Mouse (Mus musculus) frontal cortex, adult 2 months (tissue): Measurements from ENCODE around the gene Efhd2. TPM values are rescaled to one million over a fixed set of nuclear protein-coding genes. Genes with fewer than 3 reads are reported as not detected.

Experiments used
- DNase-seq, 2 experiments: peaks; one replicate each; pipeline ENCODE4 v3.0.0; 2022; ENCODE audit warnings: low spot score in 1 of 2; ENCODE audit errors: extremely low spot score in 1 of 2
- polyA plus RNA-seq: library from polyadenylated mRNA; depleted of rRNA; stranded (reverse); fragments of >200 nt; gene quantifications from 2 replicates; pipeline ENCODE4 v1.2.3, GENCODE M21; 2012

Gene Efhd2
- polyA plus RNA-seq, 1 experiment, result 244 TPM

DNA sequence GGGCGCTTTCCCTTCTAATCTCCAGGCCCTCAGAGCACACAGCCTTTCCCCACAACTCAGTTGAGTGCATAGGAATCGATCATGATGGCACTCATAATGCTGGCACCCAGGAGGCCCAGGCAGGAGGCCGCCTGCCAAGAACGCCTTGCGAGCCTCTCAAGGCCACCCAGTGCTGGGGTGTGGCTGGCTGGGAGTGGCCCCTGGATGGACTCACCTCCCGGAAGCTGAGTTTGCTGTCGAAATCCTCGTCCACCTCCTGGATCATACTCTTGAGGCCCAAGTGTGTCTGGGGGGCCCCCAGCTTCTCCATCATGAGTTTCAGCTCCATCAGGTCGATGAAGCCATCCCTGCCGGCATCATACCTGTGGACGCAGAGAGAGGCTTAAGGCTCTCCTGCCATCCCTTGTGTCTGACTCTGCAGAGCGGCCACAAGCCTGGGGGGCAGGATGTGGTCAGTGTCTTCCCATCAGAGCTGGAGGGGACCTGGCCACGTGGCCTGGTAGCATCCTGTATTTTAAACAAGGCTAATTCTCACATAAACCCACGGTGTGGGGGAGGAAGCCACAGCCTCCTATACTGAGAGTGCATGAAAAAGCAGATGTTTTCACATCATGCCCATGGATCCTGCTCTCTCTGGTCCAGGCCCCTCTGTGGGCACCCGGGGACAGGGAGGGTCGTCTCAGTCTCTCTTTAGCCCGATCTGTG lies 13.0 kb downstream of the Efhd2 start:
- no peak for DNase-seq

DNA sequence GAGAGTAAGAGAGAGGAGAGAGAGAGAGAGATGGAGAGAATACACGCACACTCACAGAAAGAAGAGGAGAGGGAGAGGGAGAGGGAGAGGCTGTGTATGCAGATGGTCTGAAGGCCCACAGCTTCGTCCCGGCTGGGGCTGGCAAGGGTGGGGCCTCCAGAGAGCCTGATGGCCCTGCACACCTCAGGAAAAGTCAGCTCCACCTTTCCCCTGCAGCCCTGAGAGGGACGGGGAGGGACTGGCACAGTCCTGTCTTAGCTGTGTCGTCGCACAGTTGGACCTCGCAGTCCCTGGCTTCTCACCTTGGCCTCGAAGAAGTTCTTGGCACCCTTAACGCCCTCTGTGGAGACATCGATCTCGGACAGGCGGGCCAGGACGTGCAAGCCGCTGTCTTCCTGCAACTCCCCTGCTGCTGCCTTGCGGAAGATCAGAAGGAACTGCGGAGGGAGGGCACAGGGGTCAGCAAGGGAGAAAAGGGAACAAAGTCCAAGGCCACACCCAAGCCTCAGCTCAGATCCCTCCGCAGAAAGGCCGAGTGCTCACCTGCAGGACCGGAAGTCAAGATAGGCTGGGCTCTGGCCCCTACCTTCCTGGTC lies 14.4 kb downstream of the Efhd2 start:
- no peak for DNase-seq

DNA sequence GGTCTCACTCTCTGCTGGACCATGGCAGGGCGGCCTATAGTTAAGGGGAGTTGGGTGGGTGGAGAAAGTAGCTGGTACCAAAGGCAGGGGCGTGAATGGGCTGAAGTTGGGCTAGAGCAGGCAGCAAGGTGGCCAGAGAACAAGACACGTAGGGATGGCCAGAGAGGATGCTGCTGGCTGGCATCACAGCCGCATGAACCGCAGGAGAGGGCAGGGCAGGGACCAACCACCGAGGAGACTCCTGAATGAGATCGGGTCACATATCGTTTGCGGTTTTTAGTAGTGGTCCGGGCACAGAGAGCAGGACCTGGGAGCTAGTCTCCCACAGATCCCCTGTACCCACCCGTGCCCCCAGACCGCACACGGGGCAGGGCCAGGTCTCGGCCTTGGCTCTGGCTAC lies 15.4 kb downstream of the Efhd2 start:
- no peak for DNase-seq

DNA sequence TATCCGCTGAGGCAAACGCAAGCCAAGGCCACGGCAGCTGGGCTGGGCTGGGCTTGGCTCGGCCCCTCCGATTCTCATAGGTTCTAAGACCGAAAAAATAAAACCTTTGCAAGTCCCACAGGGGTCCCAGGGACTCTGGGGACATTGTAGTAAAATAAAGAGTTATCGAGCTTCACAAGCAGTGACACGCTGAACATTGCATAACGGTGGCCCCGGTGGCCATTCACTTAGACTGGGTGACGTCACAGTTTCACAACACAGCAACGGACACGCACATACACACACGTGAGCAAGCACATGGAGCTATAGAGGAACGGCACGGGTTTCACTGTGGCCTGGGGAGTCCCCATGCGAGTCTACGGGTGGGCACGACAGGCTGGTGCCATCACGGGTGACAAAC lies 16.2 kb downstream of the Efhd2 start:
- DNase-seq, result no peak

DNA sequence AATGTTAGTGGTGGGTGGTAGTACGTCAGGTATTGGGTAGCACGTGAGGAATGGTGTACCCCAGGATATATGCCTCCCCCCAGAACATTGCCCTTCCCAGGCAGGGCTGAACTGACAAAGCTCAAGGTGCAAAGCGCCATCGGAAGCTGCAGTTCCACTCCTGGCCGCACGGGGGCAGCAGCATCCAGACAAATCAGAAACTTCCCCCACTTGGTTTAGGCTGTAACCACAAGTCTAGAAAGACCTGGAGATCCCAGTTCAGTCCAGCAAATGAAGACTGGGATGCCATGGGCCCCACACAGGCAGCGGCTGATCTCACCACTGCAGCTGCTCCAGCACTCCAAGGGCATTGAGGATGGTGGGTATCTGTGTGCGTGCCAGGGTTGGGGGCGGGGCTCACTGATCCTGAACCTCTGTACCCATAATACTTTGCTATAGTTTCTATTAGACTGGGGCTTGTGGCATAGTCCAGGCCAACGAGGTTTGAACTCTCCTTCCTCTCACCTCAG lies 17.2 kb downstream of the Efhd2 start:
- DNase-seq, result peak; percentile 79 to 94

DNA sequence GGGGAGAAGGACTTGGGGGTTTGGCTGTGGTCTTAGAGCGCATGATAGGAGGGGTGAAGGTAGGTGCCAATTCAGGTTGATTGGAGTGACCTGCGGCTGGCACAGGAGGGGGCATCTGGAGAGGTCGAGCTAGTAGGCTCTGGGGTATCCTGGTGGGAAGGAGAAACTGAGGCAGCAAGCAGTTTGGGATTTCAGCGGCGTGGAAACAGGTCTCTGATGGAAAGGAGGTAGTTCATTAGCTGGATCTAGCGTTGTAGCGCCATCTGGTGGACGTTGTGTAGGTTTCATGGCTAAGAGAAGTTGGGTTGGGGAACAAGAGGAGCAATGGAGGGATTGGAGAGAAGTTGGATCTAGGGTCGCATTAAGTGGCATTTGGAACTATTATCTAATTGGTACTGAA lies 21.3 kb downstream of the Efhd2 start:
- DNase-seq, result peak in 1 of 2 experiments; percentile 79

DNA sequence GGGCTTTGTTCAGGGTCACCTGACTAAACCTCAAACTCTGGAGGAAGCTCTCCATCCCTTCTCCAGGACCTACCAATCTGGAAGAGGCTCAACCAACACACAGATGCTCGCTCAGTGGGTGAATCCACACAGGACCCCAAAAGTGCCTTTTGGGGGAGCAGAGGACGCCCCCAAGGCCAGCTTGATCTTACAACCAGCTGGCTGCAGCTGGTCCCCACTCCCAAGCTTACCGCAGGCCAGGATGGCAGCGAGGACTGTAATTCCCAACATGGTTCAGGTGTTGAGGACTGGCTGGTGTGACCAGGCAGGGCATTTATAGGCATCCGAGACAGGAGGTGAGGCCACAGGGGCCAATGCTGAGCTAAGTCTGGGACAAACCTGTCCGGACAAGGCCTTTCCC lies 28.7 kb downstream of the Efhd2 start, which contains the start of gene Ctrc:
Ctrc (minus strand) TSS at position 361 of the 400 bp plus-strand sequence.
- no peak for DNase-seq

DNA sequence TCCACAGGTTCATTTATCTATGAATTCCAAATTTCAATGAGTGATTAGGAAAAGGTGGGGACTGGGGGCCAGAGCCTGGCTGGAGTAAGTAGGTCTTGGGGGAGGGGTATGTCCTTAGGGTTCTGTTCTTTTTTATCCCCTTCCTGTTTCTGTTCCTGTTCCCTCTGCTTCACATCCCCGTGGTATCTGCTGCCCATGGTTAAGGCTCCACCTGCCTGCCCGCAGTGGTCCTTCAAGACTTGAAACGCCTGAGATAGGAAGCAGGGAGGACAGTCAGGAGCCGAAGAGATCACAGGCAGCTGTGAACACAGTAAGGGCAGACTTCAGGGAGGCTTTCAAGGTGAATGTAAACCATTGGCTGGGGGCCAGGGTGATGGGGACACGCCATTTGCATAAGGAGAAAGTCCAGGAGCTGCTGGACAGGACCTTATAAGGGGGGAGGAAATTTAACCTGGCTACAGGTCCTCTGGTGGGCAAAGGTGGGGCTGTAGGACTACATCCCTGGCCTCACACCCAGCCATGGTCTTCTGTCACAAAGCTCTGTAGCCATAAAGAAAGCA lies 40.1 kb downstream of the Efhd2 start:
- DNase-seq, result no peak

DNA sequence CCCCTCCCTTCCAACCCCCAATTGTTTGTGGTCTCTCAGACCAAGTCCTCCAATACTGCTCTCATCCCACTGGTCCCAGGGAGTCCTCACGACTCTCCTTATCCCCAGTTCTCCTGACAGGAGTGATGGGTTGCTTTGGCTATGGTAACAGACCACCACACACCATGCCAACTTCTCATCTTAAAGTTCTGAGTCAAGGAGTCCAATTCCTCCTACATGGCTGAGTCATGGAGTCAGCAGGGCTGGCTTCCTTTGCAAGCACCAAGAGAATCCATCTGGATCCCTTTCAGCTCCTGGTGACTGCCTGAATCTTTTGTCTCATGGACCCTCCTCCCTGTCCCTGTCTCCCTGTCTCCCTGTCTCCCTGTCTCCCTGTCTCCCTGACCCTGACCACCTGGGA lies 40.8 kb downstream of the Efhd2 start:
- DNase-seq, result peak; percentile 44 to 68

DNA sequence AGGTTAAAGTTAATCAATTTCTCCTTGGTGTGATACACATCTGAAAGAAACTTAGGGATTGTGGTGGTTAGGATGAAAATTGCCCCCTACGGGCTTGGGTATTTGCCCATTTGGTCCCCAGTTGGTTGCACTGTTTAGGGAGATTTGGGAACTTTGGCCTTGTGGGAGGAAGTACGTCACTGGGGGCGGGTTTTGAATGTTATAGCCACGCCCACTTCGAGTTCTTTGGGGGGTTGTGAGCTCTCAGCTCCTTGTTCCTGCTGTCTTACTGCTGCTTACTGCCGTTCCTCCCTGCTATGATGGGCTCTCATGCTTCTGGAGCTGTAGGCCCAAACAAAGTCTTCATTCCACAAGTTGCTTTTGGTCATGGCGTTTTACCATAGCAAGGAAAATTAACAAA lies 43.4 kb downstream of the Efhd2 start:
- no peak for DNase-seq

DNA sequence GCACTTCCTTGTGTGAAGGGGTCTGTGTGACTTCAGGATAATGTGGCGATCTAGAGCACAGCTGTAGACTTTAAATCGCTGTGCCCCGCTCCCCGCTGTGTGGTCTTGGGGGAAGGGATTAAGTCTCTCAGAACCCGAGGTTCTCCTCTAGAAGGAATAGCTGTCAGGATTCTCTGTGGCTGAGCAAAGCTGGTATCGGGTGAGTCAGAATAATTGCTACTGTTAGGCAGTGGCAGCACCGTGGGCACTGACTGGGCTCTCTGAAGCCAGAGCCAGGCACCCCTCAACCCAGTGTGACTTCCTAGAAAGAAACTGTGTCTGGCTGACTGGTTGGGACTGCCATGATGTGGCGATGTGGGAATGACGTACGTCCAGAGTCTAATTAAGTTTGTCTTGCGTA lies 44.3 kb downstream of the Efhd2 start:
- DNase-seq, result no peak

DNA sequence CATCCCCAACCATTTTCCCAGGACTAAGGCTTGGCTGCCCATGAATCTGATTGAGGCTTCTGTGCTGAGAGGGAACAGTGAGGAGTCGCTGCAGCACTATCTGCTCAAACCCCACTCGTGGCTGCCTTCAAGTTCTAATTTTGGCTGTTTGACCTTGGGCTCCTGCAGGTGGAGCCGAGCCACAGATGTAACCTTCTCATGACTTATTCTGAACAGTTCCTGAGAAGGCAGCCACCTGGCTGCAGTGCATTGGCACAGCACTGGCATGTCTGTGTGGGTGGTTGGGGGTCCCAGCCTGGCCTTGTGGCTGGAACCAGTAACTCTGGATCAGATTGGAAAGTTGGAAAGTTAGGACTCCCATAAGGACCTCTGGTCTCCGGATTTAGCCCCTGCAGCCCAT lies 46.5 kb downstream of the Efhd2 start:
- DNase-seq, result no peak

DNA sequence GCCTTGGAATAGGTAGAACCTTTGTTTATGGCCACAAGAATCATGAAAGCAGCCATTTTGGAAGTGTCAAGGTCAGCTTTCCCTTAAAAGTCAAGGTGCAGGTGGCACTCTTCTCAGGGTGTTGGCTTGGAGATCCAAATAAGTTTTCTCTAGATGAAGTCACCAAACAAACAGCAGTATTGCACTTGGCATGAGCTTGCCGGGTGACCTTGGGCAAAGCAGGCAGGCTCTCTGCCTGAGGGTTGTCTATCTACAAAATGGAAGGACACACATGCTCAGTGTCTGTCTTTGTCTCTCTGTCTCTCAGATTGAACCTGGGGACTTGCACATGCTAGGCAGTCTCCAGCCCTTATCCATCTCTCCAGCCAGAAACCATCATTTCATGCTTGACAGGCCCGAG lies 47.3 kb downstream of the Efhd2 start:
- no peak for DNase-seq

DNA sequence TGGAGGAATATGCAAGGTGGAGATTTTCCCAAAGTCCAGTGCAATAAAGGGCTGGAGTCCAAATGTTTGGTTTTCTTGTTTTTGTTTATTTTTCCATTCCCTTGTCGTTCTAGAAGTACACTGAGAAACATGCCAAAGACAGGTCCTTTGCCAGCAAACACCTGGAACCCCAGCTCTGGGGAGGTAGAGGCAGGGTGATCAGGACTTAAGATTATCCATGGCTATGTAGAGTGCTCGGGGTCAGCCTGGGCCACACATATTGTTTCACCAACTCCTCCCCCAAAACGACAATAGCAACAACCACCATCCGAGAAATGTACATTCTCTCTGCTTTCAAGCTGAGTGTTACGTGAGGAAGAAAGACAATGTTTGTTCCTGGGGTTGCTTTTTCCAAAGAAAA lies 48.7 kb downstream of the Efhd2 start, which contains the start of gene Cela2a:
Cela2a (minus strand) TSS at position 101 of the 400 bp plus-strand sequence.
- no peak for DNase-seq

DNA sequence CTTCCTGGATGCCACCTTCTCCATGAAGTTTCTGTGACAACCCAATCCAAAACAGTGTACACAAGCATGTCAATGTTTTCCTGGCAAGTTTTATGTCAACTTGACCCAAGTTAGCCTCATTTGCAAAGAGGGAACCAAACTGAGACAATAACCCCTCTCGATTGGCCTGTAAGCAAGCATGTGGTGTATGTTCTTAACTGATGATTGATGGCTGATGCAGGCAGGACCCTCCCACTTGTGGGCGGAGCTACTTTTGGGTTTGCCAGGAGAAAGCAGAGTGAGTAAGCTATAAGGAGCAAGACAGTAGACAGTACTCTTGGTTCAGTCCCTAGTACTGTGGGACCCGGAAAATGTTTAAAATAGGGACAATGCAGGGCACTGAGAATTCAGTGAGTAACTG lies 51.7 kb downstream of the Efhd2 start:
- DNase-seq, result no peak

DNA sequence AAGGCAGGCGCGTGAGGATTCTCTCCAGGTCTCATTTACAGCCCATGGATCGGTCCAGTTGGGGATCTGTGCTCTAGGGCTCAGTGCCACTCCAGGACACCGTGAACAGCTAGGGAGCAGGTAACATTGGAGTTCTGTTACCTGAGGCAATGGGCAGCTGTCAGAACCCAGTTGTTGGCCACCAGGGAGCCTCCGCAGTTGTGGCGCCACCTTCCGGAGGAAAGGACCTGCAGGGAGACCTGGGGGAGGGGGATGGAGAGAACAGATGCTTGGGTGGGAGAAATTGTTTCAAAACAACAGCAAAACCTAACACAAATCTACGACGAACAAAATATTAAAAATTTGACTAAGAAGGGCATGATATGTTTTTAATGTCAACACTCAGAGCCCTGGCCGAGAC lies 52.6 kb downstream of the Efhd2 start:
- DNase-seq, result no peak

DNA sequence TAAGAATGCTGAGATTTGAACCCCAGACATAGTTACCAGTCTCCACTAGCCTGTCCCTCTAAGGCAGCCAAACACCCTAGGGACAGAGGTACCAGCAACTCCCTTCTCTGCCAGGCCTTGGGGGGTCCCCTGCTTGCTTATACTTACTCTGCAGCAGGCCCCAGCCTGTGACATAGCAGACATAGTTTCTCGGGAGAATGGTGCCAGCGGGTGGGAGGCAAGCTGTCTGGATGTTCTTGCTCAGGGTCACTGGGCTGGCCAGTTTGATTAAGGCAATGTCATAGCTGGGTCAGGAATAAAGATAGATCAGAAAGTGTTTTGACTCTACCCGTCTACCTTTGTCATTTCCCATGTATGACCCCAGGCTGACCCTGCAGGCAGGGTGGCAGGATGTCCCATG lies 53.5 kb downstream of the Efhd2 start:
- no peak for DNase-seq

DNA sequence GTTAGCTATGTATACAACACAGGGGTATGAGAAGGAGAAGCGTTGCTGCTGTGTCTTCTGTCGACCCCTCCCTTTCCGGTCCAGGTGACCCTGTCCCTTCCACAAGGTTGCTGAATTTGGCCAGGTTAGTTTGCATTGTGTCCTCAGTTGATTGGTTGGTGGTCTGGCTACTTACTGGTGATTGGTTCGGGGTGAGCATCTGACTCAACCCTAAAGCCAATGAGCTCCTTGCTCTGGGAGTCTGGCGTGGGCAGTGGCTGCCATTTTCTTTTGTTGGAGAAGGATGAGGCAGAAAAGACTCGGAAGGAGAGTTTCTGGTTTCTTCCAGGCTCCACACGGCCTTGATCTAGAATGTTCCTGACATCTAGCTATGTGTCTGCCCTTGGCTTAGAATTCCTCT lies 55.4 kb downstream of the Efhd2 start:
- DNase-seq, result no peak

DNA sequence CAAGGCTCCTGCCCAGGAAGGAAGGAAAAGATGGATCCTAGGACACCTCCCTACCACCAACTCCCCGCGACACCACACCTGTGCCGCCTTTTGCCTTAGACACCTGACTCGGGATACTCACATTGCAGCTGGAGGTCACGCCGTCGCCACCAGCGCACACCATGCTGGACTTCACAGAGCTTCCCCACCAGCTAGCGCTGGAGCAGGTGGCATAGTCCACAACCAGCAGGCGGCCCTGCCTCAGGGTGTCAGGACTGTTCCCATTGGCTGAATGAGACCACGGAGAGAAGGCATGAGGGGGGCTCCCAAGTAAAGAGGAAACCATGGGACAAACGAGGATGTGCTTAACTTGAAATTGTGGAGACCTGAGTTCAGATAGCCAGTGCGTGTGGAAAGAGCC lies 55.9 kb downstream of the Efhd2 start:
- DNase-seq, result no peak

DNA sequence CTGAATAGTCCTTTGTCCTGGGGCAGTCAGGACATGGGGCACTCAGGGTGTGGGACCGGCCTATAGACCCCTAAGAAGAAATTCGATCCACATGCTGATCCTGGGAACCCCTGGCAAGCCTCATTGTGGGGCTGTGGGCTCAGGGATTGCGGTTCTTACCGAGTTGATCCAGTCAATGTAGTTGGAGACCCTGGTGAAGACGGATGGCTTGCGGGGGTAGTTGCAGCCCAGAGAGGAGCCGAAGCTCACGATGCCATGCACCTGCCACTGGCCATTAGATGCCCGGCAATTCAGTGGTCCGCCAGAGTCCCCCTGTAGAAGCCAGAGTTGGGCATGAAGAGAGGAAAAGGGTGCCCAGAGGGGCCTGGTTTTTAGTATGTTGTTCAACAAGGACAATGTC lies 57.0 kb downstream of the Efhd2 start:
- no peak for DNase-seq

DNA sequence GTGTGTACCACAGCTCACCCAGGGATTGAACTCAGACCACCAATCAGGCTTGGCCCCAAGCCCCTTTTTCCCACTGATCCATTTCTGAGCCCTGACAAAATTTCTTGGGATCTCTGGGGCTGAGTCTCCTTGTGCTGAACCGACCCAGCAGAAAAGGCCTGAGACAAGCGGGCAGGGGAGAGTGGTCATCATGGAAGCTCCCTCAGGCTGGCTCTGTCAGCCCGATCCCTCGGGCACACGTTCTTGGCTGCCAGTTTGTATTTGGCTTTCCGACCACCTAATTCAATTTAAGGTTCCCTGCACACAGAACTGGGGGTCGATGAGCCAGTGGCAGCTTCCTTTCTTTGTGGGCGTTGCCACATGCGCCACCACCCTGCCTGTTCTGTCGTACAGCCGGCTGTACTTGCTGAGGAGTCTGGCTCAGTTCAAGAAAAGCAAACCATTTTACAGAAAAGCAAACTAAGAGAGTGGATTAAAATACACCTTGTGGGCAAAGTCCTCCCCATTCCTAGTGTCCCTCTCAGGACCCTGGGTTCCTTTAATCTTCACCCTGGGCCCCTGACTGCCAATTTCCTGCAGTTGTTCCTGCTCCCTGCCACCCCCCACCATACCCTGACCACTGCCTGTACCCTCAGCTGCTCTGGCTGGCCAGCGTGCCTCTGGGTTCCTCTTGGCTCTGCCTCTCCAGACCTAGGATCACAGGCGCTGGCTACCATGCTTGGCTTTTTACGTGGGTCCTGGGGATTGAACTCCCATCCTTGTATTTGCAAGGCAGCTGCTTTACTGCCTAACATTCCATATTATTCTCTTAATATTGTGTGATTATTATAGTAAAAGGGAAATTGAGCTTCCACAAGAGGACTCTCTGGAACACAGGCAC lies 57.7 kb downstream of the Efhd2 start:
- no peak for DNase-seq
